Mouse (Mus musculus) cerebellum, postnatal 36 days (tissue): Measurements from ENCODE around the gene Grhpr.
"Not testable (repeated sequence)": the region's sequence is repeated elsewhere in the genome, so short reads cannot be mapped to it uniquely, and the experiment has no call there.

Source experiments
- DNase-seq, 2 experiments: peaks; one replicate each; pipeline ENCODE4 v3.0.0; 2021 to 2022; ENCODE audit warnings: mixed read lengths in 2 of 2

Gene Grhpr

GRCm38 (mm10) chr4:44974331-44974730 lies 6.9 kb upstream of the Grhpr start:
- no peak for DNase-seq

GRCm38 (mm10) chr4:44976026-44976615 lies 5.1 kb upstream of the Grhpr start:
- DNase-seq, result no peak

- no peak for DNase-seq
These were observed 4.1 kb upstream of the Grhpr start for GRCm38 (mm10) chr4:44976921-44977710.

GRCm38 (mm10) chr4:44978175-44978574 lies 3.0 kb upstream of the Grhpr start:
- DNase-seq, result no peak

GRCm38 (mm10) chr4:44979794-44980338 lies 1.3 kb upstream of the Grhpr start:
- DNase-seq, result no peak

GRCm38 (mm10) chr4:44981974-44982287 lies 736 bp downstream of the Grhpr start:
- DNase-seq, result no peak

GRCm38 (mm10) chr4:44982440-44983130 lies 1.4 kb downstream of the Grhpr start:
- DNase-seq, result no peak

- no peak for DNase-seq
These were observed 2.0 kb downstream of the Grhpr start for GRCm38 (mm10) chr4:44983131-44983740.

GRCm38 (mm10) chr4:44990560-44990959 lies 9.4 kb downstream of the Grhpr start:
- DNase-seq, result no peak

- DNase-seq, result not testable (repeated sequence)
These were observed 11.1 kb downstream of the Grhpr start for GRCm38 (mm10) chr4:44992330-44992729.

- DNase-seq, result not testable (repeated sequence)
These were observed 12.0 kb downstream of the Grhpr start for GRCm38 (mm10) chr4:44993179-44993578.

- DNase-seq, result no peak
These were observed 12.7 kb downstream of the Grhpr start for GRCm38 (mm10) chr4:44993847-44994246.

GRCm38 (mm10) chr4:44994776-44995175 lies 13.6 kb downstream of the Grhpr start:
- DNase-seq, result no peak

- DNase-seq, result no peak
These were observed 16.9 kb downstream of the Grhpr start for GRCm38 (mm10) chr4:44998071-44998470.

- DNase-seq, result no peak
These were observed 18.8 kb downstream of the Grhpr start for GRCm38 (mm10) chr4:45000001-45000400.

GRCm38 (mm10) chr4:45005452-45005851 lies 24.3 kb downstream of the Grhpr start:
- no peak for DNase-seq

GRCm38 (mm10) chr4:45010806-45011415 lies 29.7 kb downstream of the Grhpr start:
- DNase-seq, result peak in 1 of 2 experiments; percentile 21

- no peak for DNase-seq
These were observed 30.4 kb downstream of the Grhpr start for GRCm38 (mm10) chr4:45011581-45012104.

GRCm38 (mm10) chr4:45012105-45012975 lies 31.1 kb downstream of the Grhpr start, which contains the start of gene Zbtb5:
Gene Zbtb5 (minus strand): TSS chr4:45012412.
- peak; percentile 99 to 100 for DNase-seq

GRCm38 (mm10) chr4:45013031-45013431 lies 31.8 kb downstream of the Grhpr start:
- DNase-seq, result no peak

- no peak for DNase-seq
These were observed 32.3 kb downstream of the Grhpr start for GRCm38 (mm10) chr4:45013537-45013936.
